Mouse (Mus musculus) forebrain, postnatal 0 days (tissue): ENCODE measurements around the gene Ttll11. TPM values are rescaled to one million over a fixed set of nuclear protein-coding genes. Genes with fewer than 3 reads are reported as not detected.

Experiments
- ATAC-seq: fragments of 200-750 bp; cut with Nextera tagmentation; 2 replicates; pipeline ENCODE4 v1.8.0; 2017; ENCODE audit warnings: mild to moderate bottlenecking, moderate library complexity
- DNase-seq: peaks from one replicate; pipeline ENCODE4 v3.0.0-alpha.2; 2015
- H3K27ac ChIP-seq: fragments of 300-500 bp; sonication (generic); 2 replicates; pipeline ENCODE4 v1.5.1; 2014; ENCODE audit warnings: low read depth, mild to moderate bottlenecking, antibody characterized with exemption, low read length, moderate library complexity, mixed read lengths
- H3K27me3 ChIP-seq: fragments of 300-500 bp; sonication (generic); 2 replicates; pipeline ENCODE4 v1.6.1; 2014; ENCODE audit warnings: mild to moderate bottlenecking, low read length, mixed read lengths; ENCODE audit not compliant: insufficient read depth
- H3K36me3 ChIP-seq: fragments of 300-500 bp; sonication (generic); 2 replicates; pipeline ENCODE4 v1.6.1; 2014; ENCODE audit warnings: mild to moderate bottlenecking, moderate library complexity; ENCODE audit not compliant: insufficient read depth
- H3K4me1 ChIP-seq: fragments of 300-500 bp; sonication (generic); 2 replicates; pipeline ENCODE4 v1.6.1; 2014; ENCODE audit warnings: antibody characterized with exemption; ENCODE audit not compliant: insufficient read depth
- H3K4me2 ChIP-seq: fragments of 300-500 bp; sonication (generic); 2 replicates; pipeline ENCODE4 v1.6.1; 2014; ENCODE audit warnings: low read depth, mild to moderate bottlenecking, moderate library complexity
- H3K4me3 ChIP-seq: fragments of 300-500 bp; sonication (generic); 2 replicates; pipeline ENCODE4 v1.5.1; 2014; ENCODE audit warnings: low read depth, low read length, mixed read lengths
- H3K9ac ChIP-seq: fragments of 300-500 bp; sonication (generic); 2 replicates; pipeline ENCODE4 v1.6.1; 2014; ENCODE audit warnings: mild to moderate bottlenecking
- H3K9me3 ChIP-seq: fragments of 300-500 bp; sonication (generic); 2 replicates; pipeline ENCODE4 v1.6.1; 2016; ENCODE audit warnings: low read length
- CTCF ChIP-seq: sonication (generic); IDR thresholded peaks from 2 replicates; pipeline ENCODE4 v1.5.1; 2016; ENCODE audit warnings: antibody characterized with exemption, control low read depth, low read depth
- WGBS: fragments of 180-500 bp; shearing (Covaris S2); extraction: QIAGEN DNeasy Blood & Tissue Kit; methylation state at CpG from one replicate; pipeline ENCODE4 v1.1.7; 2014; 5-methylcytosine and 5-hydroxymethylcytosine counted together
- polyA plus RNA-seq: library from polyadenylated mRNA; unstranded; fragments of >200 nt; fragmentation: Nextera tagmentation; extraction: Ambion mirVana; gene quantifications from 2 replicates; pipeline ENCODE4 v1.2.1, GENCODE M21; 2015
- total RNA-seq: library from RNA; depleted of rRNA; stranded (reverse); fragments of >200 nt; gene quantifications from 2 replicates; pipeline ENCODE4 v1.2.3, GENCODE M21; 2014

The Ttll11 gene
- total and polyA plus RNA-seq, 2 experiments from 2014 or later, result 7.2 to 9.2 TPM

DNA sequence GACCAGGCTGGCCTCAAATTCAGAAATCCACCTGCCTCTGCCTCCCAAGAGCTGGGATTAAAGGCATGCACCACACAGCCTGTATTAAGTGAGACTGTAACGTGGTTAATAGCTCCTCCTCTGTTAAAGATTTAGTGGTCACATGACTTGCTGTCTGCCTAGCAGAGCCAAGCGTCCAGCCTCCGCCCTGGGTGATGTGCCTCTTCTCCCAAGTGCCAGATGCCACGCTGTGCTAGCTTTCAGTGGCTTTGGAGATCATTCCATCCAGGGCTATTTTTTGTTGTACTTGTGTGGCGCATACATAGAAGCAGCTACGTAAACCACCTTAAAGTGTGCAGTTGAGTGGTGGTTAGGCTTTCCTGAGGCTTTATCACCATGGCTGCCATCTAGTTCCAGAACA lies 180.6 kb downstream of the Ttll11 start:
- H3K4me1 ChIP-seq, result no peaks in the 10 kb centered on the region
- H3K36me3 ChIP-seq, result no peaks in the 10 kb centered on the region
- no peak overlapping the region for H3K4me2 ChIP-seq
- DNase-seq (no peak), ATAC-seq (no peak)
- TF ChIP-seq CTCF, result no peak
- H3K27me3 ChIP-seq, result no peaks in the 10 kb centered on the region
- H3K27ac ChIP-seq, result no peak overlapping the region
- no peaks in the 10 kb centered on the region for H3K9me3 ChIP-seq
- WGBS, result 75% methylated on average over 6 of the region's 6 CpGs
- no peak overlapping the region for H3K4me3 ChIP-seq
- no peak overlapping the region for H3K9ac ChIP-seq

DNA sequence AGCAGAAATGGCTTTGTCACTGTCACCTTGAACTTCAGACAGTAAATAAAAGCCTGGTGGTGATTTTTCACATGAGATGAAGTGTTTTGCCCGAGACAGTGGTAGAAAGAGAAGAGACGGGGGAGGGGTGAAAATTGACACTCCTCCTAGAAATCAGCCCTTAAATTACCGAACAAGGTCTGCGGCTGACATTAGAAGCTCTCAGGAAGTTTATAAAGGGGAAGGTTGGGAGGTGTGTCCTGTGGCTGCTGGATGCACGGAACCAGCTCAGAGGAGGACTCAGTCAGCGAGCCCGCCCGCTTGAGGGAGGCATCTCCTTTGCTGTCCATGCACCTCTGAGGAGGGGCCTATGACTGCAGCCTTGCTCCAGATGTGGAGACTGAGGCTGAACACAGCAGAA lies 181.7 kb downstream of the Ttll11 start:
- H3K27me3 ChIP-seq, result no peaks in the 10 kb centered on the region
- H3K27ac ChIP-seq, result no peak overlapping the region
- H3K4me1 ChIP-seq, result no peaks in the 10 kb centered on the region
- DNase-seq (no peak), ATAC-seq (no peak)
- no peaks in the 10 kb centered on the region for H3K36me3 ChIP-seq
- no peak for TF ChIP-seq CTCF
- no peak overlapping the region for H3K9ac ChIP-seq
- no peaks in the 10 kb centered on the region for H3K9me3 ChIP-seq
- no peak overlapping the region for H3K4me3 ChIP-seq
- 76% methylated on average over 8 of the region's 8 CpGs for WGBS
- no peak overlapping the region for H3K4me2 ChIP-seq

DNA sequence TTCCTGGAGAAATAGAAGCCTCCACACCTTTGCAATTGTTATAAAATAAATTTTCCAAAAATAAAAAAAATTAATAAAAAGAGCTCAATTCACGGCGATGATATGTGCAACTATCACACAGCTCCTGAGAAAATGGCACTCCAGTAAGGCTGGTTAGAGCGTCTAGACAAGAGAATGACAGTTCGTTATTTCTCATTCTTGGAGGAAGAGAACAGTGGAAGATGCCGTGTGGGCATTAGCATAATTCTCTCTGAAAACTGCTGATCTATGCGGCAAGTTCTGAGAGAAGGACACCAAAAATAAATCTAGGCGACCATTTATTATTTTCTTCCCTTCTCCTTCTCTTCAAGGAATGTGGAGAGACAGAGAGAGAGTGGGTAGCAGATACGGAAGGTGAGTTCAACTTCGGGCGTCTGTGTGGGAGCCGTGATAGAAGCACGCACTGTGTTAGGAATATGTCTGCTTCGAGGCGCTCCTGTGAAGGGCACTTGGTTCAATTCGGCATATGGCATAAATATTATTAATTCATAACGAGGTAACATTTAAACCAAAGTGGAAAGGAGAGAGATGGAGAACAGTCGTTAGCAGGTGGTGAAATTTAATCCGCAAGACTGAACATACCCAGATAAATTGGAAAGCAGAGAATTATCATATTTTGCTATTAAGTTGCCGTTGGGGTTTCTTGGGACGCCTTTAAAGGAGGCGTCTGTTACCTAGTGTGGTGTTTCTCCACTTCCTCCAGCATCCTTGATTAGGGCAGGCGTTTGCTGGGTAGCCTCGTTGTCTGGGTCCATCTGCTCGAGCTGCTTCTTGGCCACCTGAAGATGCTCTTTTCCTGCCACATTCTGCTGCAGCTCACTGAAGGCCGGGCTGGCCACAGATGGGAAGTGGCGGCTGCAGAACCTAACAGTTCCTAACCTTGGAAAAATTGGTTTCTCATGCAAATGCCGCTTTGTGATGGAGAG lies 190.1 kb downstream of the Ttll11 start:
- no peaks in the 10 kb centered on the region for H3K9me3 ChIP-seq
- DNase-seq, result no peak
- no peak overlapping the region for H3K4me3 ChIP-seq
- H3K4me2 ChIP-seq, result no peak overlapping the region
- no peak for TF ChIP-seq CTCF
- ATAC-seq, result peak; percentile 43; the same call in 1 of the 2 replicates
- H3K27ac ChIP-seq, result no peak overlapping the region; the same call in none of the 2 replicates
- no peaks in the 10 kb centered on the region for H3K27me3 ChIP-seq
- no peaks in the 10 kb centered on the region for H3K36me3 ChIP-seq
- no peaks in the 10 kb centered on the region; the same call in 1 of the 2 replicates for H3K4me1 ChIP-seq
- 0 out of 2 replicates have a peak overlapping the region, but pooled peaks have one; percentile 3 for H3K9ac ChIP-seq
- 51% methylated on average over 27 of the region's 27 CpGs for WGBS

DNA sequence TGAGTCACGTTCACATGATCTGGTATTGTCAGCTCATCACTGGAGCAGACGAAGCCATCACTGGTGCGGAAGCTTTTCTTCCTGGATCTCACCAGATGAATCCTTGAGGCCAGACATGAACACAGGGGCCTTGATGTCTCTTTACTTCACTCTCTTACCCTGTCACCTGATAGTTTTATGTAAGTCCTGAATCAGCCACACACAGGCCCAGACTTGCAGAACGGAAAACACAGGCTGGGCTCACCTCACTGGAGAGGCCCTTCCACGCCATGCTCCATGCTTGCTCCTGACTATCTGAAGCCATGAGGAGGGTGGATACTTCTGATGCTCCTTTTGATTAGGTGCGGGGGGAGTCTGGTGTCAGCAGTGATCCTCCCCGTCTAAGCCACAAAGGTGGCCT lies 193.8 kb downstream of the Ttll11 start:
- no peak overlapping the region for H3K4me3 ChIP-seq
- no peak for TF ChIP-seq CTCF
- no peak overlapping the region for H3K27ac ChIP-seq
- no peaks in the 10 kb centered on the region for H3K9me3 ChIP-seq
- 89% methylated on average over 7 of the region's 7 CpGs for WGBS
- H3K27me3 ChIP-seq, result no peaks in the 10 kb centered on the region
- no peaks in the 10 kb centered on the region for H3K36me3 ChIP-seq
- no peak for ATAC-seq
- no peak overlapping the region for H3K9ac ChIP-seq
- DNase-seq, result no peak
- H3K4me1 ChIP-seq, result peaks cover 6% of the 10 kb centered on the region; the same call in 1 of the 2 replicates
- no peak overlapping the region for H3K4me2 ChIP-seq

DNA sequence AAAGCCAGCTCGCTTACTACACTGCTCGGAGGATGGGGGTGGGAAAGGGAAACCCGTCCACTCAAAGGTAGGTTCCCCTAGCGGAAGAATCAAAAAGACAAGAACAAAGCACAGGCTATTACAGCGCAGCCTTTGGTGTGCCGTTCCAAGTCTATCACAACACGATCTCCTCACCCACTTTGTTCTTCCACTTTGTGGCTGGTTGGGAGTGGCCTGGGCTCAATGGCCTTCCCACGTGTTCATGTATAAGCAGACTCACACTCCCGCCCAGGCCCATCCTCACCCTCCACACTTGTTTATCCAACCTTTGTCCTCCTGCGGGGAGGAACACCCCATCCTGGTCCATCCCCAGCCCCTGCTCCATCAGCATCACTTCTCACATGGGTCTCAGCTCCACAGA lies 196.3 kb downstream of the Ttll11 start:
- Histone ChIP-seq H3K4me1 (0 out of 2 replicates have a peak, but pooled peaks cover 6% of the 10 kb centered on the region), H3K9me3 (no peaks in the 10 kb centered on the region), H3K27ac (no peak overlapping the region), H3K4me3 (no peak overlapping the region), H3K36me3 (no peaks in the 10 kb centered on the region), H3K27me3 (no peaks in the 10 kb centered on the region), H3K4me2 (no peak overlapping the region), H3K9ac (no peak overlapping the region)
- ATAC-seq, result 0 out of 2 replicates have a peak, but pooled peaks have one; percentile 14
- DNase-seq, result no peak
- TF ChIP-seq CTCF, result no peak
- WGBS, result 51% methylated on average over 10 of the region's 10 CpGs

DNA sequence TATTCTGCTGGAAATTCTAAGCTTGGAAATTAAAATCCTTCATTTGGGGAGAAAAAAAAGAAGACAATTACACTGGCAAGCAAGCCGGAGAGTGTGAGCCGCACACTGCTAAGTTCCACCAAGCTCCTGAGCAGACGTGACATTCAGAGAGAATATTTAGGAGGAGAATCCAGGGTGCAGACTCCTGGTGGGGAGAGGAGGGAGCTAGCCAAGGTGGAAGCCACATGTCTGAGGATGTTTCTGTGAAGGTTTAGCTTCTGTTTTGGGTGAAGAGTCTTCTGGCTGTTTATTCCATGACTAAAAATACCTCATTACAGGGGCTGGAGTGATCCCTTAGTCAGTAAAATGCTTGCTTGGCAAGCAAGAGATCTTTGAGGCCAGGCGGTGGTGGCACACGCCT lies 200.4 kb downstream of the Ttll11 start:
- Histone ChIP-seq H3K36me3 (no peaks in the 10 kb centered on the region), H3K4me1 (0 out of 2 replicates have a peak, but pooled peaks cover 6% of the 10 kb centered on the region), H3K9ac (no peak overlapping the region), H3K9me3 (no peaks in the 10 kb centered on the region), H3K27me3 (no peaks in the 10 kb centered on the region), H3K4me3 (no peak overlapping the region), H3K4me2 (no peak overlapping the region), H3K27ac (no peak overlapping the region)
- TF ChIP-seq CTCF, result no peak
- no peak for ATAC-seq
- DNase-seq, result no peak
- 71% methylated on average over 5 of the region's 5 CpGs for WGBS

DNA sequence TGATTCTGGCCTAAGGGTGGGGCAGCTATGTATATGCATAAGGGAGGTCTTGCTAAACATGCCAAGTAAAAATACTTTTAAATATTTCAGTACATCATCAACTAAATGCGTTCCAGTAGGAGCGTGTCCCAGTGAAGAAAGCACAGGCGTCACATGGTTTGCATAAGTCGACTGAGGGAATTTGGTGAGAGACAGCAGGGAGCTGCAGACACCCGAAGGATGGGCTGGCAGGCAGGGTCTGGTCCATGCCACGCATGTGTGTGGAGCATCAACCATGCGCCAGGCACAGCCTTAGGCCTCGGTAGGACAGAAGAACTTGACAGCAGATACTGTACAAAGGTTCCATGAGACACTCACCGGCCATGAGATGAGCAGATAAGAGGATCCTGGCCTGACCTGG lies 202.8 kb downstream of the Ttll11 start:
- no peak overlapping the region for H3K9ac ChIP-seq
- H3K4me2 ChIP-seq, result no peak overlapping the region
- H3K4me1 ChIP-seq, result 0 out of 2 replicates have a peak, but pooled peaks cover 6% of the 10 kb centered on the region
- TF ChIP-seq CTCF, result no peak
- peak; percentile 38 for DNase-seq
- H3K36me3 ChIP-seq, result no peaks in the 10 kb centered on the region
- no peaks in the 10 kb centered on the region for H3K27me3 ChIP-seq
- no peaks in the 10 kb centered on the region for H3K9me3 ChIP-seq
- 68% methylated on average over 9 of the region's 9 CpGs for WGBS
- no peak overlapping the region for H3K4me3 ChIP-seq
- H3K27ac ChIP-seq, result no peak overlapping the region; the same call in 1 of the 2 replicates
- ATAC-seq, result peak; percentile 73
